7 mouse cellular contexts compared by ENCODE assay signal in the genomic region with DNA sequence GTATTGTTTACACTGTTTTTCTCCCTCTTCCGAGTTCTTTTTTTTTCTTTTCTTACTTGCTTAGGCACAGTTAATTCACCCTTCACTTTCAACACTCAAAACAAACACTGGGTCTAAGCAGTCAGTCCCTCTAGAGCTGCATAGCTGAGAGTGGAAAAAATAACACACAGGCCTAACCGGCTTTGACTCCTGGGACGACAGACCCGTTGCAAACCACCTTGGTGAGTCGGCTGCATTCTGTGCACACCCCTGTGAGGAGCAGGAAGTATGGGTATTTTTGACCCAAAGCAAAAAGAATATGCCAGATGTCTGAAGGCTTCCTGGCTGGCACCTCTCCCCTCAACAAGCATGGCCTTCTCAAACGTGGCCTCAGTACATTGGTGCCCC.
DNase-seq lines count a peak whose midpoint lies in the region; ATAC-seq and TF ChIP-seq lines count a peak whose summit lies in the region.

No protein-coding gene starts in this region.

- ATAC-seq in heart, postnatal 0 days (ENCODE audit: insufficient read depth, low read depth), result peak; percentile 38; the same call in 1 of the 2 replicates
- no peak for ATAC-seq in midbrain, embryonic 11.5 days (ENCODE audit: low FRiP score)
- no peak for ATAC-seq in megakaryocyte progenitor cell, adult 5-6 weeks (replicated peaks; ENCODE audit: poor library complexity)

- H3K4me1 ChIP-seq in heart, postnatal 0 days (ENCODE audit: control insufficient read depth, insufficient read depth), result peaks cover 9% of the 10 kb centered on the region
- peaks cover 11% of the 10 kb centered on the region; the same call in 1 of the 2 replicates for H3K4me1 ChIP-seq in midbrain, embryonic 11.5 days (ENCODE audit: control insufficient read depth, insufficient read depth, low read length)

- no peak for TF ChIP-seq EP300 in heart, postnatal 0 days (IDR thresholded peaks at IDR 0.05; ENCODE audit: low read depth)

- H3K27ac ChIP-seq in heart, postnatal 0 days (ENCODE audit: low read depth), result peak overlapping the region; percentile 68
- H3K27ac ChIP-seq in midbrain, embryonic 11.5 days (ENCODE audit: low read depth, low read length), result no peak overlapping the region; the same call in 1 of the 2 replicates

- H3K36me3 ChIP-seq in heart, postnatal 0 days (replicated peaks; ENCODE audit: control insufficient read depth, insufficient read depth, low read length), result no peaks in the 10 kb centered on the region
- no peaks in the 10 kb centered on the region for H3K36me3 ChIP-seq in midbrain, embryonic 11.5 days (ENCODE audit: control insufficient read depth, insufficient read depth, low read length)

- H3K9me3 ChIP-seq in heart, postnatal 0 days (replicated peaks; ENCODE audit: control insufficient read depth, low read length), result no peaks in the 10 kb centered on the region
- no peaks in the 10 kb centered on the region for H3K9me3 ChIP-seq in midbrain, embryonic 11.5 days (ENCODE audit: control insufficient read depth, low read length)

- H3K27me3 ChIP-seq in heart, postnatal 0 days (ENCODE audit: control insufficient read depth, insufficient read depth, low read length), result no peaks in the 10 kb centered on the region
- H3K27me3 ChIP-seq in midbrain, embryonic 11.5 days (ENCODE audit: control insufficient read depth, insufficient read depth, low read length), result no peaks in the 10 kb centered on the region

- no peak overlapping the region for H3K4me2 ChIP-seq in heart, postnatal 0 days (ENCODE audit: low read depth, low read length)
- peak overlapping the region; percentile 2 for H3K4me2 ChIP-seq in midbrain, embryonic 11.5 days

- TF ChIP-seq CTCF in heart, postnatal 0 days (IDR thresholded peaks at IDR 0.05; ENCODE audit: low read depth), result no peak

- WGBS in heart, postnatal 0 days, result 7% methylated on average over 6 of the region's 6 CpGs
- 9% methylated on average over 6 of the region's 6 CpGs for WGBS in midbrain, embryonic 11.5 days

- H3K4me3 ChIP-seq in heart, postnatal 0 days (ENCODE audit: low read depth, low read length), result no peak overlapping the region
- no peak overlapping the region for H3K4me3 ChIP-seq in midbrain, embryonic 11.5 days (ENCODE audit: low read depth, low read length)

- H3K9ac ChIP-seq in heart, postnatal 0 days (replicated peaks; ENCODE audit: low read depth, low read length), result no peak overlapping the region
- peak overlapping the region; percentile 9; the same call in 1 of the 2 replicates for H3K9ac ChIP-seq in midbrain, embryonic 11.5 days (ENCODE audit: low read length)

- DNase-seq in 3T3-L1 (ENCODE audit: low read depth, low spot score), result peak; percentile 44
- peak; percentile 12 to 14 for DNase-seq in B cell, adult 2 months
- DNase-seq in heart, postnatal 0 days (ENCODE audit: low spot score), result peak; percentile 30
- no peak for DNase-seq in midbrain, embryonic 11.5 days (ENCODE audit: low spot score, missing footprints)
- no peak for DNase-seq in adrenal gland, adult (ENCODE audit: inconsistent age in 2 of 2, low spot score in 1 of 2)
- no peak for DNase-seq in right cerebral cortex, postnatal 25 days

Comparison
In these comparisons a context has a peak if more than half of its experiments do, and no peak if none do; other contexts are left out.
1. DNase-seq: peak in 3T3-L1 (single experiment), B cell, adult 2 months (2 of 2) and heart, postnatal 0 days (single experiment); none in midbrain, embryonic 11.5 days (single experiment), adrenal gland, adult (0 of 2) and right cerebral cortex, postnatal 25 days (single experiment).